Mouse (Mus musculus) midbrain, embryonic 11.5 days (tissue): ENCODE data around the gene Lsm11. TPM values are rescaled to one million over a fixed set of nuclear protein-coding genes. Genes with fewer than 3 reads are reported as not detected.
A peak's percentile ranks its signal among the peaks of the same experiment; 100 is the strongest.

ENCODE experiments used
- ATAC-seq: fragments of 200-750 bp; cut with Nextera tagmentation; 2 replicates; pipeline ENCODE4 v1.8.0; 2017; ENCODE audit warnings: moderate TSS enrichment, moderate library complexity; ENCODE audit not compliant: low FRiP score
- DNase-seq: peaks from one replicate; pipeline ENCODE4 v3.0.0; 2015; ENCODE audit warnings: low spot score; ENCODE audit errors: missing footprints
- H3K27ac ChIP-seq: fragments of 300-500 bp; sonication (generic); 2 replicates; pipeline ENCODE4 v1.5.1; 2014; ENCODE audit warnings: low read depth, low read length
- H3K27me3 ChIP-seq: fragments of 300-500 bp; sonication (generic); 2 replicates; pipeline ENCODE4 v1.6.1; 2014; ENCODE audit warnings: mild to moderate bottlenecking, low read length, moderate library complexity, mixed read lengths; ENCODE audit not compliant: control insufficient read depth, insufficient read depth
- H3K36me3 ChIP-seq: fragments of 300-500 bp; sonication (generic); 2 replicates; pipeline ENCODE4 v1.6.1; 2014; ENCODE audit warnings: mild to moderate bottlenecking, low read length, moderate library complexity, mixed read lengths; ENCODE audit not compliant: control insufficient read depth, insufficient read depth
- H3K4me1 ChIP-seq: fragments of 300-500 bp; sonication (generic); 2 replicates; pipeline ENCODE4 v1.6.1; 2014; ENCODE audit warnings: low read length; ENCODE audit not compliant: control insufficient read depth, insufficient read depth
- H3K4me2 ChIP-seq: fragments of 300-500 bp; sonication (generic); 2 replicates; pipeline ENCODE4 v1.6.1; 2014; ENCODE audit warnings: mild to moderate bottlenecking, moderate library complexity
- H3K4me3 ChIP-seq: fragments of 300-500 bp; sonication (generic); 2 replicates; pipeline ENCODE4 v1.5.1; 2014; ENCODE audit warnings: low read depth, low read length
- H3K9ac ChIP-seq: fragments of 300-500 bp; sonication (generic); 2 replicates; pipeline ENCODE4 v1.6.1; 2014; ENCODE audit warnings: low read length
- H3K9me3 ChIP-seq: fragments of 300-500 bp; sonication (generic); 2 replicates; pipeline ENCODE4 v1.6.1; 2016; ENCODE audit warnings: low read length; ENCODE audit not compliant: control insufficient read depth
- WGBS: fragments of 180-500 bp; shearing (Covaris S2); extraction: QIAGEN DNeasy Blood & Tissue Kit; methylation state at CpG from one replicate; pipeline ENCODE4 v1.1.7; 2014; 5-methylcytosine and 5-hydroxymethylcytosine counted together
- polyA plus RNA-seq: library from polyadenylated mRNA; unstranded; fragments of >200 nt; fragmentation: Nextera tagmentation; extraction: Ambion mirVana; gene quantifications from 2 replicates; pipeline ENCODE4 v1.2.1, GENCODE M21; 2014

Gene Lsm11
- polyA plus RNA-seq, 1 experiment from 2014 or later = 13.0 TPM

- 86% methylated on average over 4 of the region's 4 CpGs for WGBS
- no peaks in the 10 kb centered on the region for H3K27me3 ChIP-seq
- DNase-seq (no peak), ATAC-seq (no peak)
- no peaks in the 10 kb centered on the region for H3K36me3 ChIP-seq
- H3K4me1 ChIP-seq = no peaks in the 10 kb centered on the region
- no peak overlapping the region for H3K27ac ChIP-seq
- H3K9me3 ChIP-seq = no peaks in the 10 kb centered on the region
- H3K4me2 ChIP-seq = no peak overlapping the region
- H3K9ac ChIP-seq = no peak overlapping the region
- no peak overlapping the region for H3K4me3 ChIP-seq
Observed at GRCm38 (mm10) chr11:45966896-45967295, 22.2 kb upstream of the Lsm11 start.

DNA sequence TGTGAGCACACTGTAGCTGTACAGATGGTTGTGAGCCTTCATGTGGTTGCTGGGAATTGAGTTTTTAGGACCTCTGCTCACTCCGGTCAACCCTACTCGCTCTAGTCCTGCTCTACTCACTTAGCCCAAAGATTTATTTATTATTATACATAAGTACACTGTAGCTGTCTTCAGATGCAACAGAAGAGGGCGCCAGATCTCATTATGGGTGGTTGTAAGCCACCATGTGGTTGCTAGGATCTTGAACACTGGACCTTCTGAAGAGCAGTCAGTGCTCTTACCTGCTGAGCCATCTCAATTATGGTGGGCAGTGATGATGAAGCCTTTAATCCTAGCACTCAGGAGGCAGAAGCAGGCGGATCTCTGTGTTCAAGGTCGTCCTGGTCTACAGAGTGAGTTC is 15.3 kb upstream of the Lsm11 start:
- H3K4me2 ChIP-seq = no peak overlapping the region
- no peaks in the 10 kb centered on the region for H3K36me3 ChIP-seq
- no peaks in the 10 kb centered on the region for H3K27me3 ChIP-seq
- H3K4me1 ChIP-seq = no peaks in the 10 kb centered on the region
- H3K9ac ChIP-seq = no peak overlapping the region
- H3K9me3 ChIP-seq = no peaks in the 10 kb centered on the region
- no peak overlapping the region for H3K4me3 ChIP-seq
- WGBS = 80% methylated on average over 5 of the region's 5 CpGs
- no peak for ATAC-seq
- DNase-seq = peak; percentile 53
- no peak overlapping the region for H3K27ac ChIP-seq

DNA sequence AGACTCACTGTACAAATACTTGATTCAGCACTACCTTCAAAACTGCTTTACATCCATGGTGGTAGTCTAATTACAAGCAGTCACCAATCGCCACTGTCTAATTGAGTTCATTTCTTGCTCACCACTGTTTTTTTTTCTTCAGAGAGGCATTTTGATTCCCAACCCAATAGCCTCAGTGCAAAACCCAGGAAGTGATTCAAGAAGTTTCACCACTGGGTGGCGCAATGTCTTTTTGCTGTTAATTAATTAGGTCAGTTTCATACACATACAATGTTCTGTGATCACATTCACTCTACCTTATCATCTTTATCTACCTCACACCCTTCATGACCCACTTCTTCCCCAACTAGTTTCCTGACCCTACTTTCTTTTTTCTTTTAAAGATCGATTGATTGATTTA is 14.9 kb upstream of the Lsm11 start:
- H3K9ac ChIP-seq = no peak overlapping the region
- H3K27ac ChIP-seq = no peak overlapping the region
- no peaks in the 10 kb centered on the region for H3K27me3 ChIP-seq
- H3K9me3 ChIP-seq = no peaks in the 10 kb centered on the region
- no peaks in the 10 kb centered on the region for H3K4me1 ChIP-seq
- DNase-seq (peak; percentile 86), ATAC-seq (no peak)
- H3K4me2 ChIP-seq = no peak overlapping the region
- no peaks in the 10 kb centered on the region for H3K36me3 ChIP-seq
- H3K4me3 ChIP-seq = no peak overlapping the region
- WGBS = 77% methylated on average over 3 of the region's 3 CpGs

GRCm38 (mm10) chr11:45955127-45955627 is 10.4 kb upstream of the Lsm11 start, which contains the start of gene Thg1l:
Gene Thg1l (minus strand): TSS chr11:45955494.
- H3K9me3 ChIP-seq = no peaks in the 10 kb centered on the region
- H3K27me3 ChIP-seq = no peaks in the 10 kb centered on the region
- peak within 1 kb of the TSS; percentile 48 for H3K4me2 ChIP-seq
- peak within 1 kb of the TSS; percentile 63 for H3K4me3 ChIP-seq
- DNase-seq = peak; percentile 100
- no peaks in the 10 kb centered on the region for H3K4me1 ChIP-seq
- H3K36me3 ChIP-seq = no peaks in the 10 kb centered on the region
- ATAC-seq = peak; percentile 99
- H3K27ac ChIP-seq = no peak within 1 kb of the TSS
- WGBS = under 1% methylated on average over 32 of the region's 32 CpGs
- H3K9ac ChIP-seq = peak within 1 kb of the TSS; percentile 66

GRCm38 (mm10) chr11:45947491-45947890 is 2.8 kb upstream of the Lsm11 start:
- H3K36me3 ChIP-seq = no peaks in the 10 kb centered on the region; the same call in 1 of the 2 replicates
- WGBS = 88% methylated on average over 2 of the region's 2 CpGs
- H3K9ac ChIP-seq = no peak overlapping the region
- no peak overlapping the region for H3K4me2 ChIP-seq
- H3K27me3 ChIP-seq = no peaks in the 10 kb centered on the region
- no peak overlapping the region for H3K27ac ChIP-seq
- ATAC-seq (no peak), DNase-seq (peak; percentile 68)
- no peaks in the 10 kb centered on the region for H3K9me3 ChIP-seq
- H3K4me3 ChIP-seq = no peak overlapping the region
- H3K4me1 ChIP-seq = peaks cover 12% of the 10 kb centered on the region

DNA sequence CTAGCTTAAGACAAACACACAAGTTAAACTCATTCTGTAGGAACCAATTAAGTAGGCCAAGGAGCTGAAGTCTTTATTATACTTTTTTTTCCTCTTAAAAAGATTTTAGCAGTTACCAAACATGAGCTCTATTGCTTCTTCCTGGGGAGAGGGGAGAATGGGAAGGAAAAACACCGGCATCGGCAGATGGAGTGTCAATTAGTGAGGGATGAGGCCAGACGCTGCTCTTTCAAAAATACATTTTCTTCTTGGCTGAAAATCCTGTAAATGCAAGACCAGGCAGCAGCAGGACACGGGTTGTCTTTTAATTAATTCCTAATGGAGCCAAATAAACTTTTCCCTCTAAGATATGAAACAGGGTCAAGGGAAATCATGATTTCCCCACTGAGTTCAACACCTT is 2.1 kb upstream of the Lsm11 start:
- 82% methylated on average over 4 of the region's 4 CpGs for WGBS
- H3K9ac ChIP-seq = no peak overlapping the region
- H3K27me3 ChIP-seq = no peaks in the 10 kb centered on the region
- H3K4me3 ChIP-seq = no peak overlapping the region
- no peaks in the 10 kb centered on the region; the same call in 1 of the 2 replicates for H3K36me3 ChIP-seq
- ATAC-seq (no peak), DNase-seq (peak; percentile 6)
- H3K9me3 ChIP-seq = no peaks in the 10 kb centered on the region
- H3K4me2 ChIP-seq = no peak overlapping the region
- no peak overlapping the region for H3K27ac ChIP-seq
- H3K4me1 ChIP-seq = peaks cover 12% of the 10 kb centered on the region

DNA sequence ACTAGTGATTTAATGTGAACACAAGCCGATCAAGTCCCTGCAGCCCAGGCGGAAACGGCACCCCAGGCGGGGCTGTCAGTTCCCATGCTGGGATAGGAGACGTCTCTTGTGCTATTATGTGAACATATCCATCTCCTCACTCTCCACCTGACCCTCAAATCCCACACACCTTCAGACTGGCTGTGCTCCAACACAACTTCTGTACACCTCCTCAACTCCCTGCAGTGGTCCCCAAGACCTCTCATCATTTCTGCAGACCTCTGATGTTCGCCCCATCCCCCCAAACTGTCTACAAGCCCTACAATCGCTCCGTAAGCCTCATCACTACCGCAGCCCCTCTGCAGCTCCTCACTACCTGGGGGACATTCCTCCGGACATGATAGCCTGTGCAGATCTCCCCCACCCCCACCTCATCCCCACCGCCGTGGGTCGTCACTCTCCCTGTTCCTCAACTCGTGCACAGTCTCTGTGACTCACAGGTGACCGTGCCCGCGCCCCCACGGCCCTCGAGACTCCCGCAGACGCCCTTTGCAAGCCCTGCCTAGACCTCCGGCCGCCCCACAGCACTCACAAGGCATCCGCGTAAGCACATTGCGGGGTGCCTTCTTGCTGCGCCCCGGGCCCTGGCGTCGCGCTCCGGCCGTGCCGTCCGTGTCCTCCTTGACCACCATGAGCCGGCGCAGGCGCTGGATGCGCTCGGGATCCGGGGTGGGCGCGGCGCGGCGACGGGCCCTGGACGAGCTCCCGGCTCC is 668 bp downstream of the Lsm11 start:
- Histone ChIP-seq H3K4me2 (peak overlapping the region; percentile 70), H3K9me3 (no peaks in the 10 kb centered on the region), H3K36me3 (no peaks in the 10 kb centered on the region; the same call in 1 of the 2 replicates), H3K27me3 (no peaks in the 10 kb centered on the region), H3K4me3 (peak overlapping the region; percentile 81), H3K27ac (peak overlapping the region; percentile 41; the same call in 1 of the 2 replicates), H3K4me1 (peaks cover 12% of the 10 kb centered on the region), H3K9ac (peak overlapping the region; percentile 87)
- under 1% methylated on average over 49 of the region's 49 CpGs for WGBS
- DNase-seq (peak; percentile 90), ATAC-seq (peak; percentile 69)

DNA sequence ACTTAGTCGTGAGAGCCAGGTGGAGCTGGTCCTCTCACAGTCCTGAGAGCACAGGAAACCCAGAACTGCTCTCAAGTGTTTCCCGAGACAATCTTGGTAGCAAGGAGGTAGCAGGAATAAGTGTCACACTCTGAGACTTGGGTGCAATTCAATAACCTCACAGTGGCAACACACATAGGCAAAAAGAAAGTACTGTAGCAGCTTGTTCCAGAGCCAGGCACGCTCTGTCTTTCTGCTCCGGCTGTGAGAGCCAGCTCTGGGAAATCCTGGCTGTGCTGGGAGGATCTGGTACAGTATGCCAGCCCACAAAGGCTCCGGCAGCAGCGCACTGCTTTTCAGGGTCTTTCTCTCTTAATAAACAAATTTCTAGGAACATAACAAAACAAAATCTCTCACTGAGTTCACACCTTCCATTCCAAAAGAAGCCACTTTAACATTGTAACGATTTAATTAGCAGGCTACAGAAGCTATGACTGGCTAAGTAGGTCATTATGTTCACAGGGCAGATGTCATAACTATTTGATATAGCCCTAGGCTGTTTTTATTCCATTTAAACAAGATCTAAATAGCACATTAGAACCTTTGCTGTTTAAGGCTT is 1.5 kb downstream of the Lsm11 start:
- H3K4me3 ChIP-seq = peak overlapping the region; percentile 81
- H3K9ac ChIP-seq = peak overlapping the region; percentile 87; the same call in 1 of the 2 replicates
- peaks cover 12% of the 10 kb centered on the region for H3K4me1 ChIP-seq
- no peaks in the 10 kb centered on the region for H3K27me3 ChIP-seq
- no peaks in the 10 kb centered on the region for H3K9me3 ChIP-seq
- peak overlapping the region; percentile 70 for H3K4me2 ChIP-seq
- DNase-seq (no peak), ATAC-seq (no peak)
- H3K36me3 ChIP-seq = no peaks in the 10 kb centered on the region
- 71% methylated on average over 7 of the region's 7 CpGs for WGBS
- H3K27ac ChIP-seq = no peak overlapping the region

GRCm38 (mm10) chr11:45942281-45942680 is 2.5 kb downstream of the Lsm11 start:
- Histone ChIP-seq H3K9me3 (no peaks in the 10 kb centered on the region), H3K4me2 (no peak overlapping the region), H3K4me1 (peaks cover 12% of the 10 kb centered on the region), H3K27ac (no peak overlapping the region), H3K36me3 (no peaks in the 10 kb centered on the region), H3K4me3 (no peak overlapping the region), H3K27me3 (no peaks in the 10 kb centered on the region), H3K9ac (no peak overlapping the region)
- WGBS = 91% methylated on average over 7 of the region's 7 CpGs
- ATAC-seq = no peak
- DNase-seq = no peak
